Mouse (Mus musculus) stomach, embryonic 14.5 days (tissue): ENCODE measurements at regions not wholly inside any gene's neighbourhood (a gene's known extent, or its start where the extent isn't known, plus 50 kb on each side); places are given as distances from the start of the nearest gene placed in this dataset.
A peak's percentile ranks its signal among the peaks of the same experiment; 100 is the strongest.

Source experiments
- ATAC-seq: fragments of 200-750 bp; cut with Nextera tagmentation; 2 replicates; pipeline ENCODE4 v1.8.0; 2017; ENCODE audit warnings: low read depth, moderate TSS enrichment; ENCODE audit not compliant: insufficient number of reproducible peaks, insufficient read depth, low FRiP score
- H3K27ac ChIP-seq: fragments of 300-500 bp; sonication (generic); 2 replicates; pipeline ENCODE4 v1.5.1; 2014; ENCODE audit warnings: mild to moderate bottlenecking, low read length, moderate library complexity, mixed read lengths
- H3K27me3 ChIP-seq: fragments of 300-500 bp; sonication (generic); 2 replicates; pipeline ENCODE4 v1.6.1; 2014; ENCODE audit warnings: low read length, control low read depth, mixed read lengths; ENCODE audit not compliant: control insufficient read depth, insufficient read depth
- H3K36me3 ChIP-seq: fragments of 300-500 bp; sonication (generic); 2 replicates; pipeline ENCODE4 v1.6.1; 2014; ENCODE audit warnings: mild to moderate bottlenecking, control low read depth, low read length, moderate library complexity, mixed read lengths; ENCODE audit not compliant: control insufficient read depth, insufficient read depth
- H3K4me1 ChIP-seq: fragments of 300-500 bp; sonication (generic); 2 replicates; pipeline ENCODE4 v1.6.1; 2014; ENCODE audit warnings: low read length, control low read depth, mixed read lengths; ENCODE audit not compliant: control insufficient read depth, insufficient read depth
- H3K4me2 ChIP-seq: fragments of 300-500 bp; sonication (generic); replicated peaks from 2 replicates; pipeline ENCODE4 v1.6.1; 2014; ENCODE audit warnings: low read depth, low read length, control low read depth
- H3K4me3 ChIP-seq: fragments of 300-500 bp; sonication (generic); 2 replicates; pipeline ENCODE4 v1.5.1; 2014; ENCODE audit warnings: low read depth, low read length, control low read depth
- H3K9ac ChIP-seq: fragments of 300-500 bp; sonication (generic); replicated peaks from 2 replicates; pipeline ENCODE4 v1.6.1; 2014; ENCODE audit warnings: low read depth, mild to moderate bottlenecking, control low read depth, low read length, moderate library complexity, mixed read lengths
- H3K9me3 ChIP-seq: fragments of 300-500 bp; sonication (generic); 2 replicates; pipeline ENCODE4 v1.6.1; 2016; ENCODE audit warnings: low read depth, low read length, control low read depth; ENCODE audit not compliant: control insufficient read depth
- whole genome bisulfite sequencing: fragments of 180-500 bp; shearing (Covaris S2); extraction: QIAGEN DNeasy Blood & Tissue Kit; methylation state at CpG from one replicate; pipeline ENCODE4 v1.1.7; 2014; 5-methylcytosine and 5-hydroxymethylcytosine counted together

DNA sequence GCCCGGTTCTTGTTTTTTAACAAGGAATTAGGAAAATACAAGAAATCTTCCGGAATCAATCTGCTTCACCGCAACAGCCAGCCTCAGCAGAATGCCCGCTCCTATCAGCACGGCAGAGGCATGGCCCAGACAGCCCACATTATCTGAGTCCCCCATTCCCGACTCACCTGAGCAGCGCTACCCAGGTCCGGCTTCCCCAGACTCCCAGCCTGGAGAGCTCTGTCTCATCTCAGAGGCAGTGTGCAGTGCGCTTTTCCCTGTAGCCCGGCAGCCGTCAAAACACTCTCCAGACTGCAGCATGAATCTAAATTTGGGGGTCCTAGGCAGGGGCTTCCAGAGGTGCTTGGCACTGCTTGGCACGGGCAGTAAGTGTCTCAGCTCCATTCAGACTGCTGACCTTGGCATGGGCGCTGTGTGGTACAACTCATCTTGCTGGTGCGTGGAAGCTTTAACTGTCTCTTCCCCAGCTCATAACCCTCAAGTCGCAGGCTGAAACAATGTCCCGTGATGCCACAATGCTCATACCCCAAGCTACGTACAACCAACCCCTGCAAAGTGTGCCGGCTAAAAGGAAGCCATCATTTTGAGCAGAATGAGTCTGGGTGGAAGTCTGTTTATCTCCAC lies 182.2 kb downstream of the Sox11 start:
- Histone ChIP-seq H3K4me1 (no peaks in the 10 kb centered on the region), H3K27ac (no peak overlapping the region), H3K9me3 (no peaks in the 10 kb centered on the region), H3K4me2 (no peak overlapping the region), H3K4me3 (no peak overlapping the region), H3K36me3 (no peaks in the 10 kb centered on the region), H3K27me3 (no peaks in the 10 kb centered on the region), H3K9ac (no peak overlapping the region)
- no peak for ATAC-seq
- WGBS, result 73% methylated on average over 18 of the region's 18 CpGs

DNA sequence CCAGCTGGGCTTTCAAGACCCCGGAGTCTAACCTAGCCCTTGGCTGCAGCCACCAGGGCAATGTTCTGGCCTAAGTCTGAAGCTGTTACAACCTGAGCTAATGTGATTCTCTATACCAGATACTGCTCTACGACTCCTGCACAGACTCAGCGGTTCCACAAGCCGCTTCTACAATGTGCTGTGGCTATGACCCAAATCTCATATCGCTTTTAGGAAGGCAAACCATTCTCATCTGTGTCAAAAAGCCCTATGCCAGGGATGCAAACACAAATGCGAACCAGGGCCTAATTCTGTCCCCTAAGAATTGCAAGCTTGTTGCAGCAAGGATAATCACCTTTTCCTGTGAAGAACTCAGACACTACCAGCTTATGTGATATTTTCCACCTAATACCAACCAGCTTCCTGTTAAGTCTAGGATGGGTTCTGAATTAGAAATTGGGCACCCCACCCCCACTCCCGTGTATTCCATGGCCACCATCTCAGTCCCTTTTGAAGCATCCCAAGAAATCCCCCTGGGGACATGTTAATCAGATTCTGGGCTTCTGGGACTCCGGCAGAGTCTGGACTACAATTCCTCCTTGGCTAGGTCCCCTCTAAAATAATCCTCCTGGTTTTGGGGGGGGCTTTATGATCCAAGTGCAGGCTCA lies 182.8 kb downstream of the Sox11 start:
- Histone ChIP-seq H3K4me1 (no peaks in the 10 kb centered on the region), H3K36me3 (no peaks in the 10 kb centered on the region), H3K4me2 (no peak overlapping the region), H3K9me3 (no peaks in the 10 kb centered on the region), H3K27ac (no peak overlapping the region), H3K27me3 (no peaks in the 10 kb centered on the region), H3K9ac (no peak overlapping the region), H3K4me3 (no peak overlapping the region)
- WGBS, result 84% methylated on average over 8 of the region's 8 CpGs
- no peak for ATAC-seq

- H3K27me3 ChIP-seq, result no peaks in the 10 kb centered on the region
- H3K9ac ChIP-seq, result no peak overlapping the region
- 38% methylated on average over 13 of the region's 13 CpGs for WGBS
- H3K36me3 ChIP-seq, result no peaks in the 10 kb centered on the region
- no peak overlapping the region for H3K27ac ChIP-seq
- H3K4me2 ChIP-seq, result no peak overlapping the region
- H3K4me1 ChIP-seq, result peaks cover 3% of the 10 kb centered on the region; the same call in 1 of the 2 replicates
- H3K9me3 ChIP-seq, result no peaks in the 10 kb centered on the region
- no peak for ATAC-seq
- H3K4me3 ChIP-seq, result no peak overlapping the region
Observed at GRCm38 (mm10) chr12:27150871-27151853, 191.2 kb downstream of the Sox11 start.

DNA sequence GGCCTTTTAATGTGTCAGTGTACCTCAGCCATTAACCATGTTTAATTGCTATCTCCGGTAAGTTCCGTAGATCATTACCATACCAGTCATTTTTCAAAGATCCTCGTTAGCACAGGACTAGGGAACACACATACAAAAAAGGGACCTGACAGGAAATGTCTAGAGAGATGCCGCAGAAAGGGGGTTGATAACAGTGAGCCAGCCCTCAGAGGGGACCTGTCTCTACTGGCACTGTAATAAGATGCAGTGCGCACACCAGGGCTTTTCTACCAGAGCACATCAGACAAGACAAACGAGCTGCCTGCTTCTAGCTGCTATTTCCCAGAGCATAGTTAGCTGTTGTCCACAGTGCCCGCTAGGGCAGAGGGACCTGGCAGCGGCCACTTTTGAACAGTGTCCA lies 199.1 kb downstream of the Sox11 start:
- H3K27ac ChIP-seq, result no peak overlapping the region
- H3K27me3 ChIP-seq, result no peaks in the 10 kb centered on the region
- ATAC-seq, result no peak
- H3K9ac ChIP-seq, result no peak overlapping the region
- no peak overlapping the region for H3K4me2 ChIP-seq
- 55% methylated on average over 8 of the region's 8 CpGs for WGBS
- peaks cover 10% of the 10 kb centered on the region for H3K4me1 ChIP-seq
- no peaks in the 10 kb centered on the region for H3K9me3 ChIP-seq
- H3K4me3 ChIP-seq, result no peak overlapping the region
- H3K36me3 ChIP-seq, result no peaks in the 10 kb centered on the region

DNA sequence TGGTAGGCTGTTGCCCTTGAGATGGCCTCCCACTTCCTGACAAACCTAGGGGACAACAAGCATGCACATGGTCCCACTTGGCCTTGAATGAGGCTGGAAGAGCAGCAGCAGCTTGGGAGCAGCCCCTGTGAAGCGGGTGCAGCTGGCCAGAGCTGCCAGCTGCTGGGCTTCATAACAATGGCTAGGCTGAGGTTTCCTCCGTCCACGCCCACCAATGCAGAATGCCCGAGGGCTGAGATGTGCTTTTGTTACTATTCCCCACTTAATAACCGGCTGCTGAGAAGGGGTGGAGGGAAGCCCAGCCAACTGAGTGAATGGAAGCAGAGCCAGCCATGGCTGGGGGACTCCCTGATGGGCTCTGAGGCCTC lies 202.1 kb downstream of the Sox11 start:
- Histone ChIP-seq H3K9me3 (no peaks in the 10 kb centered on the region), H3K9ac (no peak overlapping the region), H3K4me2 (no peak overlapping the region), H3K36me3 (no peaks in the 10 kb centered on the region), H3K27me3 (no peaks in the 10 kb centered on the region), H3K4me3 (no peak overlapping the region), H3K27ac (no peak overlapping the region), H3K4me1 (peaks cover 27% of the 10 kb centered on the region)
- 21% methylated on average over 5 of the region's 5 CpGs for WGBS
- peak; percentile 54; the same call in 1 of the 2 replicates for ATAC-seq

- no peaks in the 10 kb centered on the region for H3K27me3 ChIP-seq
- no peak overlapping the region for H3K4me2 ChIP-seq
- 22% methylated on average over 13 of the region's 13 CpGs for WGBS
- H3K27ac ChIP-seq, result peak overlapping the region; percentile 78
- no peaks in the 10 kb centered on the region for H3K9me3 ChIP-seq
- H3K4me3 ChIP-seq, result no peak overlapping the region
- peak; percentile 38; the same call in 1 of the 2 replicates for ATAC-seq
- peaks cover 28% of the 10 kb centered on the region for H3K4me1 ChIP-seq
- H3K9ac ChIP-seq, result no peak overlapping the region
- H3K36me3 ChIP-seq, result no peaks in the 10 kb centered on the region
Observed at GRCm38 (mm10) chr12:27139683-27140334, 202.6 kb downstream of the Sox11 start.

GRCm38 (mm10) chr12:27138663-27139633 lies 203.4 kb downstream of the Sox11 start:
- H3K9ac ChIP-seq, result no peak overlapping the region
- WGBS, result 68% methylated on average over 13 of the region's 13 CpGs
- no peaks in the 10 kb centered on the region for H3K27me3 ChIP-seq
- no peak overlapping the region for H3K4me2 ChIP-seq
- H3K4me3 ChIP-seq, result no peak overlapping the region
- H3K9me3 ChIP-seq, result no peaks in the 10 kb centered on the region
- H3K27ac ChIP-seq, result peak overlapping the region; percentile 78
- H3K36me3 ChIP-seq, result no peaks in the 10 kb centered on the region
- ATAC-seq, result peak; percentile 30; the same call in 1 of the 2 replicates
- H3K4me1 ChIP-seq, result peaks cover 28% of the 10 kb centered on the region
